Mouse (Mus musculus): ENCODE results near the gene Ssna1. TPM values are rescaled to one million over a fixed set of nuclear protein-coding genes. Genes with fewer than 3 reads are reported as not detected.

The Ssna1 gene
- polyA plus RNA-seq (2012; rRNA removed) (124 and 135 TPM in 2 replicates), polyA plus RNA-seq (2014; fragmentation: Nextera tagmentation; extraction: Ambion mirVana) (254 and 267 TPM in 2 replicates)

DNA sequence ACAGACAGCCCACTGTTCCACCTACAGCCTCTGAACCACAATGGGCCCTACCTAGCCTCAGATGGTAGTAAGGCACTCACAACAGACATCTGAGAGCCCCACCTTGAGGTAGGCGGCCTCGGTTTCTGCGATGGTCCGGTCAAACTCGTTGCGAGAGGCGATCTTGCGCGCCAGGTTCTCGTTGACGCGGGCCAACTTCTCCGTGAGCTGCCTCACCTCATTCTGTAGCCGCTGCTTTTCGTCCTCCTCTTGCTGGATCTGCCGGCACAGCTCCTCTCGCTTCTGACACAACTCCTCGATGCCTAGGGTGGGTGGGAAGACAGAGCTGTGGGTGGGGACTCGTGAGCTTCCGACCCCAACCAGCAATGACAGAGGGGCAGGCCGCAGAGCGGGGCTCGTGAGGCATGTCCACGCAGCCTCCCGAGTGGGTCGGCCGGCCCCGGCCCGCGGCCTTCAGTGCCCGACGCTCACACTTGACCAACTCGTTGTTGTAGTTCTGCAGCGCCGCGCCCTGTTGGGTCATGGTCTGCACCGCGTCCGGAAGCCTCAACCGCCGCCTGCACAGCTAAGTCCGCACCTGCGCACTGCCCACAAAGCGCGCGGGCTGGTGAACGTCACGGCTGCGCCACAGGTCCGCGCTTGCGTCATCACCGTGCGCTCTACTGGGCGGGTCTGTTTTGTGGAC lies at the start of gene Ssna1, which contains the start of gene Anapc2:
TSS of gene Ssna1 (minus strand) at position 612 of the 685 bp plus-strand sequence.
TSS of gene Anapc2 (plus strand) at position 652 of the 685 bp plus-strand sequence.
- peaks cover 14% of the 10 kb centered on the region for H3K4me1 ChIP-seq (ENCODE audit: control insufficient read depth, insufficient read depth, low read length)
- no peaks in the 10 kb centered on the region for H3K27me3 ChIP-seq (ENCODE audit: control insufficient read depth, insufficient read depth, low read length)
- ATAC-seq (ENCODE audit: low FRiP score, low read depth) = peak; percentile 97
- H3K4me2 ChIP-seq (replicated peaks; ENCODE audit: low read depth, low read length, severe bottlenecking) = peak within 1 kb of the TSS; percentile 90
- peak; percentile 97 for DNase-seq (ENCODE audit: low spot score)
- peaks cover 63% of the 10 kb centered on the region for H3K36me3 ChIP-seq (ENCODE audit: control insufficient read depth, insufficient read depth, low read length)
- no peaks in the 10 kb centered on the region for H3K9me3 ChIP-seq (ENCODE audit: control insufficient read depth, low read length)
- WGBS = under 1% methylated on average over 52 of the region's 55 CpGs
- H3K9ac ChIP-seq (ENCODE audit: low read depth, low read length, severe bottlenecking) = peak within 1 kb of the TSS; percentile 84
- H3K27ac ChIP-seq (replicated peaks; ENCODE audit: low read depth, low read length) = peak within 1 kb of the TSS; percentile 81
- peak within 1 kb of the TSS; percentile 88 for H3K4me3 ChIP-seq (replicated peaks; ENCODE audit: low read length)
- TF ChIP-seq POLR2A (IDR thresholded peaks at IDR 0.05; ENCODE audit: borderline replicate concordance, extremely low read depth, insufficient read depth, insufficient read length) = peak; percentile 77; the same call in 1 of the 2 replicates

DNA sequence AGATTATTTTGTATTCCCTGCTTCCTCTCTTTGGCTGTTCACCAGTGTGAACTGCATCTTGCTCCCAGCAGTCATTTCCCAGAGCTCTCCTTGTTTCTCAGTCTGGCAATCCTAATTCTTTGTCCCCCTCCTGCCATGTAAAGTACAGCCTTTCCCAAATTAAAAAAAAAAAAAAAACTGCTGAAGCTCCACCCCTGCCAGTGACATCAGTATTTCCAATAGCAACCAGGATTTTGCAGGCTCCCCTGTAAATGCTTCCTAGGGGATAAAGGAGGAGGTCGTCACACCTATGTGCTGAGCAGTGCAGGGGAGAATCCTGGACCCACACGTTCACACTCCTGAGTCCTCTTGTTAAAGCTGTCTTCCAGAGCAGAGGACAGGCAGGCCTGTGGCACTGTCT lies 47.8 kb upstream of the Ssna1 start:
- Histone ChIP-seq H3K36me3 (ENCODE audit: control insufficient read depth, insufficient read depth, low read length) (no peaks in the 10 kb centered on the region), H3K9me3 (ENCODE audit: control insufficient read depth, low read length) (no peaks in the 10 kb centered on the region), H3K27ac (replicated peaks; ENCODE audit: low read depth, low read length) (no peak overlapping the region), H3K27me3 (ENCODE audit: control insufficient read depth, insufficient read depth, low read length) (peaks cover 19% of the 10 kb centered on the region), H3K4me1 (ENCODE audit: control insufficient read depth, insufficient read depth, low read length) (no peaks in the 10 kb centered on the region), H3K4me2 (replicated peaks; ENCODE audit: low read depth, low read length, severe bottlenecking) (no peak overlapping the region), H3K4me3 (replicated peaks; ENCODE audit: low read length) (no peak overlapping the region), H3K9ac (ENCODE audit: low read depth, low read length, severe bottlenecking) (no peak overlapping the region)
- ATAC-seq (ENCODE audit: low FRiP score, low read depth) = no peak
- no peak for DNase-seq (ENCODE audit: low spot score)
- no peak for TF ChIP-seq POLR2A (IDR thresholded peaks at IDR 0.05; ENCODE audit: borderline replicate concordance, extremely low read depth, insufficient read depth, insufficient read length)
- 19% methylated on average over 2 of the region's 2 CpGs for WGBS

DNA sequence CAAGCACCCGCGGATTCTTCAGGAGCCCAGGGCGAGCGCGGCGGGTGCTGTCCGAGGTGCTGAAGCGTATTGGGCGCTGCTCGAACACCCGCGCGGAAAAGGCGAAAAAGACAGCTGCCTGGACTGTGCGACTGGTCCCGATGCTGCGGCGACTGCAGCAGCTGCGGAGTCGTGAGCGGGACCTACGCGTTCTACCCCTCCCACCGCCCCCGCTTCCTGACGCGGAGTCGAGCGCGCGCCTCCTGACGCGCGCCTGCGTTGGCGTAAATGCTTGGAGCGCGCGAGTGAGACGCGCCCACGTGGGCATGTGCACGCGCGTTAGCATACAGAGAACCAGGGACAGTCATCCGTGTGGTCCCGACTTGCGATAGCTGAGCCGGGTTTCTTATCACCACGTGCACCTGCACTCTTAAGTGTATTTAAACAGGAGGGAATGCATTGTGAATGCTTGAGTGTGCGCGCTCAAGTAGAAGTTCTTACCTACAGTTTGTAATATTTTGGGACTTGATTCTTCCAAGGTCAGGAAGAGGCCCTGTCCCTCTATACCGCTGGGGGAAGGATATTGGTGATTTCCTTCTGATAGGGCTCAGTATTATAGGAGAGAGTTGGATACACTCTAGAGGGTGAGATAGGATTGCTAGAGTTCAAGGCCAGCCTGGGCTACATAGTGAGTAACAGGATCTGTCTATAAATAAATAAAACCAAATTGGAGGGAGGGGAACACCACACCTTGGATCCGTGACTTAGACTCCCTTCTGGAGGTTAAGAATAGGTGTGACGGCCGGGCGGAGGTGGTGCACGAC lies 46.9 kb upstream of the Ssna1 start, which contains the start of gene Grin1:
TSS of gene Grin1 (minus strand) at position 217 of the 803 bp plus-strand sequence.
- Histone ChIP-seq H3K4me1 (ENCODE audit: control insufficient read depth, insufficient read depth, low read length) (no peaks in the 10 kb centered on the region), H3K4me3 (replicated peaks; ENCODE audit: low read length) (peak within 1 kb of the TSS; percentile 27), H3K27me3 (ENCODE audit: control insufficient read depth, insufficient read depth, low read length) (peaks cover 19% of the 10 kb centered on the region), H3K36me3 (ENCODE audit: control insufficient read depth, insufficient read depth, low read length) (no peaks in the 10 kb centered on the region), H3K4me2 (replicated peaks; ENCODE audit: low read depth, low read length, severe bottlenecking) (peak within 1 kb of the TSS; percentile 48), H3K9me3 (ENCODE audit: control insufficient read depth, low read length) (no peaks in the 10 kb centered on the region), H3K27ac (replicated peaks; ENCODE audit: low read depth, low read length) (no peak within 1 kb of the TSS), H3K9ac (ENCODE audit: low read depth, low read length, severe bottlenecking) (no peak within 1 kb of the TSS)
- ATAC-seq (ENCODE audit: low FRiP score, low read depth) (peak; percentile 71; the same call in 1 of the 2 replicates), DNase-seq (ENCODE audit: low spot score) (peak; percentile 76)
- 12% methylated on average over 46 of the region's 58 CpGs for WGBS
- no peak for TF ChIP-seq POLR2A (IDR thresholded peaks at IDR 0.05; ENCODE audit: borderline replicate concordance, extremely low read depth, insufficient read depth, insufficient read length)

DNA sequence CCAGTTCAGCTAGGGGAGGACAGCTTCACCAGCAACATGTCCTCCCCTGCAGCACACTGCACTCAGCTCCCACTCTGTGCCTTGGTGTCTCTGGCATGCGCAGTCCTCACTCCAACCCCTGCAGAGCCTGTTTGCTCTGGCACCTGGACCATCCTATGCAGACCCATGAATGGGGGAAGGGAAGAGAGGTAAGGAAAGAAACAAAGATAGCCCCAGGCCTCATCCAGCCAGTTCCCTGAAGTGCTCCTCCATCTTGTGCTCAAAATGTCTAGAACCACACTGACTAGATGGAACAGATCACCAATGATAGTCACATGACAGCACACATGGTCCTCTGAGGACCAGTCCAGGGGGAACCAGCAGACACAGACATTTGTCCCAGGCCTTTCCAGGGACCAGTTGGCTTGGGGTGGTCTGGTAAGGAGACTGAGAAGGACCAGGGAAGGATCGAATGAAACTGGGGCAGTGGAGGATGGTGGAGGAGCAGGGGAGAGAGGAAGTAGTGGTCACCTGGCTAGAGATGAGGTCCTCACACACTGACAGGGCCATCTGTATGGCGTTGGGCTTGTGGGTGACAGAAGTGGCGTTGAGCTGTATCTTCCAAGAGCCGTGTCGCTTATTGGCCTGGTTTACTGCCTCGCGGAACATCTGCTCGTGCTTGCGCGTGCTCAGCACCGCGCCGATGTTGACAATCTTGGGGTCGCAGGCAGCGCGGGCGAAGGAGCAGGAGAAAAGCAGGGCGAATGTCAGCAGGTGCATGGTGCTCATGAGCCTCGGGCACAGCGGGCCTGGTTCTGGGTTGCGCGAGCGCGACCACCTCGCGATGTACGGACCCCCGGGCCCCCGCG lies 46.1 kb upstream of the Ssna1 start:
- peak overlapping the region; percentile 48 for H3K4me2 ChIP-seq (replicated peaks; ENCODE audit: low read depth, low read length, severe bottlenecking)
- ATAC-seq (ENCODE audit: low FRiP score, low read depth) (peak; percentile 30; the same call in 1 of the 2 replicates), DNase-seq (ENCODE audit: low spot score) (no peak)
- no peaks in the 10 kb centered on the region for H3K36me3 ChIP-seq (ENCODE audit: control insufficient read depth, insufficient read depth, low read length)
- peak overlapping the region; percentile 27 for H3K4me3 ChIP-seq (replicated peaks; ENCODE audit: low read length)
- no peak overlapping the region for H3K27ac ChIP-seq (replicated peaks; ENCODE audit: low read depth, low read length)
- no peak overlapping the region for H3K9ac ChIP-seq (ENCODE audit: low read depth, low read length, severe bottlenecking)
- peaks cover 19% of the 10 kb centered on the region for H3K27me3 ChIP-seq (ENCODE audit: control insufficient read depth, insufficient read depth, low read length)
- WGBS = 5% methylated on average over 30 of the region's 31 CpGs
- TF ChIP-seq POLR2A (IDR thresholded peaks at IDR 0.05; ENCODE audit: borderline replicate concordance, extremely low read depth, insufficient read depth, insufficient read length) = no peak
- no peaks in the 10 kb centered on the region for H3K4me1 ChIP-seq (ENCODE audit: control insufficient read depth, insufficient read depth, low read length)
- H3K9me3 ChIP-seq (ENCODE audit: control insufficient read depth, low read length) = no peaks in the 10 kb centered on the region

Data from limb, embryonic 14.5 days (tissue).